Mouse (Mus musculus): ENCODE measurements at regions not wholly inside any gene's neighbourhood (a gene's known extent, or its start where the extent isn't known, plus 50 kb on each side); places are given as distances from the start of the nearest gene placed in this dataset.

DNA sequence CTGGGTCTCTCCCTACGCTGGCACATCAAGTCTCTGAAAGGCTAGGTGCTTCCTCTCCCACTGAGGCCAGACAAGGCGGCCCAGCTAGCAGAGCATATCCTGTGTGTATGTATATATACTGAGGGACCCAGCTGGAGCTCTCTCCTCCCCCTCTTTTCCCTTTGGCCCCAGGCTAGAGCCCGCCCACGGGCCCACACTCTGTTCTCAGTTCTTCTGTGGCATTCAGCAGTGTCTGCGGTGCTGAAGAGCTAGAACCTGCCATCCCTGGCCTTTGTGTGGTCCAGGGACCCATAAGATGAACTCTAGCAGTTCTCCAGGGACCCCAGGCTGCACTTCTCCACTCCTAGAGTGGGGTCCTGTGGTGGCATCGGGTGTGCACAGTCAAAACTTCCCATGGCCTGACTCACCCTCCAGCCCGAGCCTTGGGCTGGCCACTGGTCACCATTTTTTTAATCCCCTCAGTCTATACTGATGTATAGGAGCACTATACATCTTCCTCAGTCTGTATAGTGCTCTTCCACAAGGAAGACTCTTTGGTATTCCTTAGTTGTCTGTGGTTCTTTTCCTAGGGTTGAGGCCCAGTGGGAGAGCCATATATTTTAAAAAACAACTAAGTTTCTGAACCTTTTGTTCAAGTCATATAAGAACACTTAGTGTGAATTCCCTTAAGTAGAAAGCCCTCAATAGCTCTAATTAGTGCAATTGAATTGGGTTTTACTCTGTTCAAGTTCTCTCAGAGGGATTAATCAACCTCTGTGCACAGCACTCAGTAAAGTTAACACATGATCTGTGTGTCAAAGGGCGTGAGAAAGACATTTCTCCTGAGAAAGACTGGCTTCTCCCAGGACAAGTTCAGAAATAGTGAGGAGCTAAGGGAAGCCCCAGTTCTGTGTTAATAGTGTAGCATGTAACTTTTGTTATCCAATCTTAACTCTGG lies 401.3 kb downstream of the Ipmk start:
- no peak for DNase-seq (ENCODE audit: low spot score in 2 of 2)

DNA sequence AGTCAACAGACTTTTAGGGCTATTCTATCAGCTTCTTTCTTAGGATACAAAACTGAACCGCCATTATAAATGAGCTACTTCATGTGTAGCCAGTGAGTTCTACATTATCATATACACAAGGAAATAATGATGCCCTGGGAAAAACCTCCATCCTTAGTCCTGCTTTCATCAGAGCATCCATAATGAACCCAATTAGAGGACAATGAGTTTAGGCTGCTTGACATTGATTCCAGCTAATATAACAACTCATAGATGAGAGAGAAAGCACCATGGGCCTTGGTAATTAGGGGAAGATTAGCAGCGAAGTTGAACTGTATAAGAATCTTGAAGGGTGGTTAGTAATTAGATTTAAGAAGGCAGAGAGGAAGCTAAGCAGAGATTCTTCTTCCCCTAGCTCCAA lies 405.7 kb downstream of the Ipmk start:
- DNase-seq (ENCODE audit: low spot score in 2 of 2): no peak

DNA sequence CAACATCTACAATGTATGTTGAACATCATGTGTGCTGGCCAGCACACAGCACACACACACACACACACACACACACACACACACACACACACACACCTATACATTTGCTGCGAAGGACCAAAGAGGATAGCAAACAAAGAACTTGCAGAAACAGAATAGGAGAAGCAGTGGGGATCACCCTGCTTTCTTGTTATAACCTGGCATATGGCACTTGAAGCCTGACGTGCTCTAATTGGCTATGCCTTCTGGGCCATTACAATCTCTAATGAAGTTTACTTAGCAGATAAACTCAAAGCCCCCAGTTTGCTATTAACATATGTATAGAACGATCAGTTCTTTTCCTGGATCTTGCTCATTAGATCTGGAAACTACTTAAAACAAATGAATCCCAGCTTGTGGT lies 407.2 kb downstream of the Ipmk start:
- no peak for DNase-seq (ENCODE audit: low spot score in 2 of 2)

DNA sequence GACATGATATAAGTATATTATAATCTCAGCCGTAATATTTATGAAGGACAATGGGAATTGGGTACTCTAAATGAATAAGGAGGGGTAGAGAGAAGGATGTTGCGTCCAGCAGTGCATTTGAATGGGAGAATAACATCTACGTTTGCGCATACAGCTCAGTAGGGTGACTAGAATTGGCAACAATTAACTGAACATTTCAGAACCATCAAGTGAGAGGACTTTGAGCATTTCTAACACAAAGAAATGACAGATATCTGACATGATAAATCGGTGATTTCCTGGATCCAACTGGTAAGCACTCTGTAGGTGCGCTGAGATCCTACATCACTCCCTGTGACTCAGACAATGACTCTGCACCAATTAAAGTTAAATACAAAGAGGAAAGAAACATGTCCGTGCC lies 431.3 kb downstream of the Ipmk start:
- DNase-seq (ENCODE audit: low spot score in 2 of 2): no peak

DNA sequence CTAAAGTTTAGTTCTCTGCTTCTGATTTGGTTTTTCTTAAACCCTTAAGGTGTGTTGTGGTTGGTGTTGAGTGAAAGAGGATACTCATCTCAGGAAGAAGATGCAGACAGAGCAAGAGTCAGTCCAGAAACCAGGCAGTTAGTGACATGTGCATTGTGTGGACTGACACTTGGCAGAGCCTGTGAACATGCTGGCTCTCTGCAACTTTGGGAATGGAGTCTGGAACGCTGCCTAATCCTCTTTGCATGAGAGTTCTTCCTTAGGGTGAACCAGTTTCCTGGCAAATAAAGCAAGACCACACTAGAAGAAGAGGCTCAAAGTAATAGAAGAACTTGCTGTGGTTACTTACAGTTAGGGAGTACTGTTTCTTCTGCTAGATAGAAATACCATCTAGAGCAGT lies 441.7 kb downstream of the Ipmk start:
- no peak for DNase-seq (ENCODE audit: low spot score in 2 of 2)

DNA sequence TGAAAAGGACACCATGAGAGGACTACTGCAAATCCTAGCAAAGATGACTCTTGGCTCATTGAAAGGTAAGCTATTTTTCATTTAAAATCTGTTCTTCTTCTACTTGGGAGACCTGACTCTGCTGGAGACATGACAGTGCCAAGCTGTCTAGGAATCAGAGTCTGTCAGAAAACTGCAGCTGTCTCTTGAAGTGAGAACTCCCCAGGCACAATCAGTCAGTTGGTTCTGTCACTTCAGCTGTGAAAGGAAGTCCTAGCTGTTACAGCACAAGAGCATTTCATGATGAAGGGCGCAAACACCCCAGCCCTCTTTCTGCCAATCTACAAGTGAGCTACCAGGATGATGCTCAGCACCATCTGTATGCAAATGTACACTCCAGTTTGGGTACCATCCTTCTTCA lies 442.4 kb downstream of the Ipmk start:
- DNase-seq (ENCODE audit: low spot score in 2 of 2): no peak

DNA sequence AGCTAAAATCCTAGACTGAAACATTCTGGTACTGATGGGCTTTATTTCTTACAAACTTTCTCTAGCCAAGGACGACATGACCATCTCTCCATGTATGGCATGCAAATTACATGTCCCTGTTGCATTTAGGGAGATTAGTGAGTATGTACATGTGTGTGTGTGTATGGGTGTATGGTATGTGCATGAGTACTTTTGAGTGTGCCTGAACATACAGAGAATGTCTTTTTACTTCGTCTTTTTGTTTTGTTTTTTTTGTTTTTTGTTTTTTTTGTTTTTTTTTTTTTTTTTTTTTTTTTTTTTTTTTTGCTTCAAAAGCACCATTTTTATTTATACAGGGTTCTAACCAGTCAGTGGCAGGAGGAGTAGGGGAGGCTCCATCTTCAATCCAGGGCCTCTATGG lies 451.1 kb downstream of the Ipmk start:
- no peak for DNase-seq (ENCODE audit: low spot score in 2 of 2)

DNA sequence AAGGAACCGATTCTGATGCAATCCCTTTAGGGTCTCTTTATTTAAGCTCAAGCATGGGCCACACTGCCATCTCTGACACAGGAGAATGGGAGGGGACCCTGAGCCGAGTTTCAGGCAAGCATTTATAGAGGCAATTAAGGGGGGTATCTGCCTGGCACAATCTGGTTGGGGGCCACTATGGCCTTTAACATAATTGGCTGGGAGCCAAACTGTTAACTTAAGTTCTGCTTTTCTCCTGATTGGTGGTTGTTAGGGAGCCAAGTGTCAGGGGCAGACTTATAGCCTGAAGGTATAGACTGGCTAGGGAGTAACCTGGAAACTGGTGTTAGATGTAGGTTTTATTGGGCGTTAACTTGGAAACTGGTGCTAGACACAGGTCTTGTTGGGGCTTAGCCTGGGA lies 454.9 kb downstream of the Ipmk start:
- no peak for DNase-seq (ENCODE audit: low spot score in 2 of 2)

DNA sequence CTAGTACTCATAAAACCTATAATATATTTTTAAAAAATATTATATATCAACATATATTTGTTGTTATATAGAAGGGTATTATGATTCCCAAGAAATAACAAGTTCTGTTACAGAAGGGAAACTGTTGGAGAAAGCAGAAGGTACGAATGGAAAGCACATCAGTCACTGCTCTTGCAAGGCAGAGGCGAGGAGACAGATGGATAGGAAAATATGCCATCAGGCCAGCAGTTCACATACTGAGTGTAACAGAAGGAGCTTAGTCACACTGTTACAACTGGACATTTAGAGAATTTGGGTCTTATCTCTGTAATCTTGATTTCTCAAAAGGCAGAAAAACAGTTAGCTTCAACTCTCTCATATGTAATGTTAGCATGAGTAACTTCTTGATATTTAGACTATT lies 485.1 kb downstream of the Ipmk start:
- DNase-seq (ENCODE audit: low spot score in 2 of 2): peak in 1 of 2 experiments; percentile 3

DNA sequence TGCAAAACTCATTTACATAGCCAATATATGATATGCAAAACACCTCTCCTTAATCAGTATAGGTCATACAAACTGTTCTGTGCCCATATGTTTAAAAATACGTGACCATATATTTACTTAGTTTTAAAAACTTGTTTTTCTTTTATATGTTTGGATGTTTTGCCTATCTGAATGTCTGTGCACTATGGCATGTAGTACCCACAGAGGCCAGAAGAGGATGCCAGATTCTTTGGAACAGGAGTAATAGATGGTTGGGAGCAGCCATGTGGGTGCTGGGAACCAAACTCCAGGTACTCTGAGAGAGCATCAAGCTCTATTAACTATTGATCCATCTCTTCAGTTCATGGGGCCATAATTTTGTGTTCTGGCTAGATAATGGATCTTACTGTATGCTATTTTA lies 487.5 kb downstream of the Ipmk start:
- no peak for DNase-seq (ENCODE audit: low spot score in 2 of 2)

DNA sequence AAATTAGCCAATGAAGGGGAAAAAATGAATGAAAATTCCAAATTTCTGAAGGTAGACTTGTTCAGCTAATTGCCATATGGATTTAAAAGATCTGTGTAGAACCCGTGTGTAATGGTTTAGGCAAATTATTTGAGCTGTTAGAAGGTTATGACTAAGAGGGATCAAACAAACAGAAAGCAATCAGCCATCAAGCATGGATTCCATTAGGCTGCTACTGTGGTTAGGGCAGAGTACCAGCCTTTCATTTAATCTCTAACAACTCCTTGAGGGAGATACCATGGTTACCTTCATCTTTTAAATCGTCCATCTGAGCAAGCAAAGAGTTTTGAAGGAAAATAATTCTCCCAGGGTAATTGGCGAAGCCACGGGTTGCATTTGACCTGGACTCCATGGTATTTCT lies 509.5 kb downstream of the Ipmk start:
- no peak for DNase-seq (ENCODE audit: low spot score in 2 of 2)

DNA sequence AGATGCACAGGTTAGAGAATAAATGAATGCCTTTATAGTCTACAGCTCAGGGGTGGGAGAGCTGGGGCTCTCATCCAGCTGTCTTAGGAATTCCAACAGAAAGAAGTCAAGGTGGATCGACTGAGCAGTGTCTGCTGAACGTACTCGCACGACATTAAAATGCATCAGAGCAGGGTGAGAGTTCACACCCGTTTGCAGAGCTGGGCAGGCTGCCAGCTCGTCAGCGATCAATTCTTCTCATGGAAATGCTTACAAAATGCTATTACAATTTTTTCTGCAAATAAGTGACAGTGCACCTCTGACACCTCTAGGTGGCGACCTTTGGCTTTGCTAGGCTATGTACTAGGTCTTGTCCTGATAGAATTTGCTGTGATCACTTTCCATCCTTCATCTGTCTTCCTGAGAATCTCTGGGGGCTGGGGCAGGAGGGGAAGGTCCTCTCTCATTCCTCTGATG lies 510.0 kb downstream of the Ipmk start:
- peak; percentile 58 to 61 for DNase-seq (ENCODE audit: low spot score in 2 of 2)

DNA sequence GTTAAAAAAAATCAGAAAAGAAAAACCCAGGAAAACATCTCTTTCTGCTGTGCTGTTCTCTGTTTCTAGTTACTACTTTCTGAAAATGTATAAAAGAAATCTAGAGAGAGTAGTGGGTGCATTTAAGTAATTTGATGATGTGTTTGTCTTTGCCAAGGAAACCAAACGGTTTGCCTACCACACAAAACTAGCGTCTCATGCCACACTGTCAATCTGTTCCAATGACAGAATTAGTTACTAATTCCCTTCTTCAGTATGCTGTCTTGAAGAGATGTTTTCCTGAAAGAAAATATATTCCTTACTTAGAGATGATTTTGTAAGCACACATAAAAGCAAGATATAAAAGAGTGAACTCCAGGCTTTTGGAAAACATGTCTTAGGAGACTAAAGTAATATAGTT lies 546.2 kb downstream of the Ipmk start:
- DNase-seq (ENCODE audit: low spot score in 2 of 2): no peak

DNA sequence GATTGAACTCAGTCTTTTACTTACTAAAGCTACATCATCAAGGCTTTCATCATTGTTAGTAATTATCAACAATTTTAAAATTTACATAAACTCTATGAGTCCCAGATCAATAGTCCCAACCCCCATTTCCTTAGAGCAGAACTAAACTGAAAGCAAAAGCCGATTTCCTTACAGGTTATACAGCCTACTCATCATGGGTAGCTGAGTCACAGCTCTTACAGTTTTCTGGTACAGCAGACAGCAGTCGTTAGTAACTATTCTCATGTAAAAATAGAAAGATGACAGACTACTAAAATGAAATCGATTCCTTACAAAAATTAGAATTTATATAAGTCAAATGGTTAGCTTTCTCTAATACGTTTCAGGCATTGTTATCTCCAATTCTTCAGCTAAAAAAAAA lies 557.5 kb downstream of the Ipmk start:
- no peak for DNase-seq (ENCODE audit: low spot score in 2 of 2)
